Mouse (Mus musculus): ENCODE data around the gene Tmem38a. TPM values are rescaled to one million over a fixed set of nuclear protein-coding genes. Genes with fewer than 3 reads are reported as not detected.

The Tmem38a gene
- 544 and 611 TPM in 2 replicates for polyA plus RNA-seq (2015; fragmentation: Nextera tagmentation; extraction: Ambion mirVana)

DNA sequence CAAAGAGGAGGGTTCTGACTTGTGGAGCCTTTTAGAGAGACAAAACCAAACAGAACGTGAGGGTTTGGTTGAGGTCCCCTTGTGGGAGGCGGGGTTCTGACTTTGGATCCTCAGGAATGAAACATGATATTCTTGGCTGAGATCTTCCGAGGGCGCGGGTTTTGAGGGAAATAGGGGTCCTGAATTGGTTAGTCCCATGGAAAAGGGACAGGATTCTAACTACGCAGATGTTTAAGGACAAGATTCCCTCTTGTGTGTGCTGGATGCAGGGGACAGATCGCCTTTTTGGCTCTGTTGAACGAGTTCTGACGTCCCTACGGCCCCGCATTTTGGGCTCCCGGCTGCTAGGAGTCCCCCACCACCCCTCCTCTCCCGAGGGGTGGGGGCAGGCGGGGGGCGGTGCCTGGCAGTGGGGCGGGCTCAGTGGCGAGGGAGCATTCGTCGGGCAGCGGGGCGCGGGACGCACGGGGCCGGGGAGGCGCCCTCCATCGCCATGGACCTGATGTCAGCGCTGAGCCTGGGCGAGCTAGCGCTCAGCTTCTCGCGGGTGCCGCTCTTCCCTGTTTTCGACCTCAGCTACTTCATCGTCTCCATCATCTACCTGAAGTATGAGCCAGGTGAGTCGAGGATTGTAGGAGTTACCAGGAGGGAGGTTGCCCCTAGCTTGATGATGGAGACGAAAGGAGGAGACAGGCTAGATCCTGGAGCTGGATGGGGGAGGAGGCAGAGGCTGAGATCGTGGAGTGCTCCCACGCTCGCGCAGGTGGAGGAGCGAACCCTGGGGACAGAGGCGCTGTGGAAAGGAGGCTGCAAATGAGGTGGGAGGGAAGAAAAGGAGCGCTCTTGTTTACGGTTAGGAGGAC is at the start of gene Tmem38a:
Gene Tmem38a, plus strand, starts transcription at position 445 of the 863 bp plus-strand sequence.

GRCm38 (mm10) chr8:72547802-72548643 is 23.8 kb upstream of the Tmem38a start, which contains the start of gene Med26:
Gene Med26, minus strand, starts transcription at chr8:72548270.

GRCm38 (mm10) chr8:72570633-72571610 is 933 bp upstream of the Tmem38a start, which contains the start of gene Smim7:
Gene Smim7, minus strand, starts transcription at chr8:72571088.

Small RNA genes within 50 kb of the gene (microRNA-seq; reads per million reads assigned to microRNA genes)
- 0 reads per million in 2 experiments for gene Gm28019

Other genes starting within 250 kb of the Tmem38a start
- gene Eps15l1, start 150.6 kb upstream of the Tmem38a start, polyA plus RNA-seq (2015; fragmentation: Nextera tagmentation; extraction: Ambion mirVana): 20.2 and 21.3 TPM in 2 replicates
- gene Calr3, start 128.2 kb upstream of the Tmem38a start, polyA plus RNA-seq (2015; fragmentation: Nextera tagmentation; extraction: Ambion mirVana): 1.3 and 1.5 TPM in 2 replicates
- gene 1700030K09Rik, start 128.2 kb upstream of the Tmem38a start, polyA plus RNA-seq (2015; fragmentation: Nextera tagmentation; extraction: Ambion mirVana): 5.5 and 6.5 TPM in 2 replicates
- gene Cherp, start 96.8 kb upstream of the Tmem38a start, polyA plus RNA-seq (2015; fragmentation: Nextera tagmentation; extraction: Ambion mirVana): 21.5 and 22.3 TPM in 2 replicates
- gene Slc35e1, start 79.4 kb upstream of the Tmem38a start, polyA plus RNA-seq (2015; fragmentation: Nextera tagmentation; extraction: Ambion mirVana): 7.2 and 8.0 TPM in 2 replicates
- 7.3 and 7.8 TPM in 2 replicates for gene Med26, start 23.8 kb upstream of the Tmem38a start, polyA plus RNA-seq (2015; fragmentation: Nextera tagmentation; extraction: Ambion mirVana)
- 120 and 125 TPM in 2 replicates for gene Smim7, start 967 bp upstream of the Tmem38a start, polyA plus RNA-seq (2015; fragmentation: Nextera tagmentation; extraction: Ambion mirVana)
- gene Nwd1, start 74.7 kb downstream of the Tmem38a start, polyA plus RNA-seq (2015; fragmentation: Nextera tagmentation; extraction: Ambion mirVana): 0.16 and 0.21 TPM in 2 replicates
- gene Sin3b, start 151.2 kb downstream of the Tmem38a start, polyA plus RNA-seq (2015; fragmentation: Nextera tagmentation; extraction: Ambion mirVana): 135 and 136 TPM in 2 replicates
- 0.69 and 1.1 TPM in 2 replicates for gene F2rl3, start 189.8 kb downstream of the Tmem38a start, polyA plus RNA-seq (2015; fragmentation: Nextera tagmentation; extraction: Ambion mirVana)